34 mouse cellular contexts compared by ENCODE assay signal in genomic region chr4:87761075-87761474, GRCm38 (mm10).
"Had no signal": no experiment of that assay in that cellular context is flagged by ENCODE, and none has a peak within 500 bp of the region (broad histone marks: within the 10 kb centered on the region; RNA-seq: fewer than 3 reads in every experiment).

No protein-coding gene starts in this region.

- H3K9ac ChIP-seq: heart, embryonic 12.5 days; heart, embryonic 13.5 days; heart, embryonic 15.5 days; hindbrain, embryonic 12.5 days; hindbrain, embryonic 13.5 days; hindbrain, embryonic 14.5 days; hindbrain, embryonic 15.5 days; intestine, embryonic 15.5 days; kidney, embryonic 15.5 days had no signal

- H3K36me3 ChIP-seq: heart, embryonic 10.5 days; heart, embryonic 12.5 days; heart, embryonic 13.5 days; heart, embryonic 15.5 days; hindbrain, embryonic 10.5 days; hindbrain, embryonic 12.5 days; hindbrain, embryonic 13.5 days; hindbrain, embryonic 15.5 days; intestine, embryonic 15.5 days; kidney, embryonic 15.5 days had no signal

- ATAC-seq: hindbrain, embryonic 16.5 days; hindbrain, postnatal 0 days; inflammation-experienced regulatory T-cells, adult 6 months; intestine, embryonic 15.5 days; intestine, embryonic 16.5 days; intestine, postnatal 0 days had no signal

- H3K9me3 ChIP-seq: heart, embryonic 10.5 days; heart, embryonic 12.5 days; heart, embryonic 13.5 days; heart, embryonic 15.5 days; hindbrain, embryonic 10.5 days; hindbrain, embryonic 12.5 days; hindbrain, embryonic 13.5 days; hindbrain, embryonic 15.5 days; intestine, embryonic 15.5 days; kidney, embryonic 15.5 days had no signal

- H3K4me1 ChIP-seq: hindbrain, embryonic 10.5 days; hindbrain, embryonic 12.5 days; hindbrain, embryonic 13.5 days; hindbrain, embryonic 15.5 days; intestine, embryonic 15.5 days; kidney, embryonic 15.5 days had no signal

- DNase-seq: heart, postnatal 10 days; heart, postnatal 36 days; heart, postnatal 4 days; kidney, adult 11 months; kidney, adult 18-20 months; kidney, adult 2 months; kidney, adult 8-10 months; kidney, adult 9 months; kidney, postnatal 10 days; kidney, postnatal 14 days; kidney, postnatal 25 days; kidney, postnatal 36 days; kidney, postnatal 4 days; layer of hippocampus, adult 9-11 months; layer of hippocampus, postnatal 36 days had no signal

- H3K27me3 ChIP-seq: heart, embryonic 12.5 days; heart, embryonic 13.5 days; heart, embryonic 15.5 days; hindbrain, embryonic 12.5 days; hindbrain, embryonic 13.5 days; hindbrain, embryonic 15.5 days; intestine, embryonic 15.5 days; kidney, embryonic 15.5 days had no signal

- H3K4me2 ChIP-seq: heart, embryonic 11.5 days; heart, embryonic 12.5 days; heart, embryonic 13.5 days; heart, embryonic 15.5 days; hindbrain, embryonic 12.5 days; hindbrain, embryonic 13.5 days; hindbrain, embryonic 14.5 days; hindbrain, embryonic 15.5 days; intestine, embryonic 15.5 days; kidney, embryonic 15.5 days had no signal

- H3K27ac ChIP-seq: heart, embryonic 10.5 days; heart, embryonic 13.5 days; heart, embryonic 15.5 days; hindbrain, embryonic 10.5 days; hindbrain, embryonic 12.5 days; hindbrain, embryonic 13.5 days; hindbrain, embryonic 14.5 days; hindbrain, embryonic 15.5 days; hindbrain, postnatal 0 days; intestine, embryonic 15.5 days; kidney, embryonic 15.5 days; kidney, postnatal 0 days; layer of hippocampus, adult 2 months had no signal

- H3K4me3 ChIP-seq: heart, embryonic 10.5 days; heart, embryonic 12.5 days; heart, embryonic 13.5 days; heart, embryonic 15.5 days; hindbrain, embryonic 10.5 days; hindbrain, embryonic 12.5 days; hindbrain, embryonic 13.5 days; hindbrain, embryonic 15.5 days; intestine, embryonic 15.5 days; kidney, embryonic 15.5 days; layer of hippocampus, adult 2 months had no signal
